Mouse (Mus musculus): Measurements from ENCODE around the gene Sh3pxd2a. TPM values are rescaled to one million over a fixed set of nuclear protein-coding genes. Genes with fewer than 3 reads are reported as not detected.
A peak's percentile ranks its signal among the peaks of the same experiment; 100 is the strongest.

Sh3pxd2a gene
- polyA plus RNA-seq, 1 experiment, result 47.6 TPM

- TF ChIP-seq POLR2A (IDR thresholded peaks at IDR 0.05; ENCODE audit: insufficient read depth, low read length) (no peak), EP300 (IDR thresholded peaks at IDR 0.05; ENCODE audit: insufficient read depth, low read depth, low read length) (no peak), CTCF (IDR thresholded peaks at IDR 0.05; ENCODE audit: low read depth, low read length) (no peak)
- H3K4me1 ChIP-seq (ENCODE audit: control insufficient read depth, insufficient read depth, low read length), result no peaks in the 10 kb centered on the region
- no peak overlapping the region for H3K9ac ChIP-seq (ENCODE audit: low read depth, poor library complexity, severe bottlenecking)
Measured at GRCm38 (mm10) chr19:47462725-47463124, 1.5 kb downstream of the Sh3pxd2a start.

GRCm38 (mm10) chr19:47461838-47462237 is 2.4 kb downstream of the Sh3pxd2a start:
- Histone ChIP-seq H3K4me3 (ENCODE audit: low read depth, low read length) (no peak overlapping the region), H3K4me1 (ENCODE audit: control insufficient read depth, insufficient read depth, low read length) (no peaks in the 10 kb centered on the region), H3K9ac (ENCODE audit: low read depth, poor library complexity, severe bottlenecking) (no peak overlapping the region), H3K9me3 (replicated peaks; ENCODE audit: control insufficient read depth, insufficient read depth, low read length, poor library complexity, severe bottlenecking) (no peaks in the 10 kb centered on the region), H3K27me3 (ENCODE audit: control insufficient read depth, insufficient read depth, low read length, poor library complexity, severe bottlenecking) (no peaks in the 10 kb centered on the region), H3K27ac (ENCODE audit: insufficient read depth, low read length) (no peak overlapping the region), H3K36me3 (ENCODE audit: control insufficient read depth, insufficient read depth, low read length, poor library complexity, severe bottlenecking) (no peaks in the 10 kb centered on the region)
- TF ChIP-seq CTCF (IDR thresholded peaks at IDR 0.05; ENCODE audit: low read depth, low read length) (peak; percentile 19), EP300 (IDR thresholded peaks at IDR 0.05; ENCODE audit: insufficient read depth, low read depth, low read length) (no peak)

More at GRCm38 (mm10) chr19:47462725-47463124, 1.5 kb downstream of the Sh3pxd2a start:
- Histone ChIP-seq H3K36me3 (ENCODE audit: control insufficient read depth, insufficient read depth, low read length, poor library complexity, severe bottlenecking) (no peaks in the 10 kb centered on the region), H3K9me3 (replicated peaks; ENCODE audit: control insufficient read depth, insufficient read depth, low read length, poor library complexity, severe bottlenecking) (no peaks in the 10 kb centered on the region), H3K4me3 (ENCODE audit: low read depth, low read length) (no peak overlapping the region), H3K27ac (ENCODE audit: insufficient read depth, low read length) (no peak overlapping the region), H3K27me3 (ENCODE audit: control insufficient read depth, insufficient read depth, low read length, poor library complexity, severe bottlenecking) (no peaks in the 10 kb centered on the region)

GRCm38 (mm10) chr19:47461386-47461785 is 2.8 kb downstream of the Sh3pxd2a start:
- no peak overlapping the region for H3K9ac ChIP-seq (ENCODE audit: low read depth, poor library complexity, severe bottlenecking)
- no peaks in the 10 kb centered on the region for H3K36me3 ChIP-seq (ENCODE audit: control insufficient read depth, insufficient read depth, low read length, poor library complexity, severe bottlenecking)
- H3K9me3 ChIP-seq (replicated peaks; ENCODE audit: control insufficient read depth, insufficient read depth, low read length, poor library complexity, severe bottlenecking), result no peaks in the 10 kb centered on the region
- H3K4me3 ChIP-seq (ENCODE audit: low read depth, low read length), result no peak overlapping the region
- no peak overlapping the region for H3K27ac ChIP-seq (ENCODE audit: insufficient read depth, low read length)
- TF ChIP-seq EP300 (IDR thresholded peaks at IDR 0.05; ENCODE audit: insufficient read depth, low read depth, low read length) (no peak), POLR2A (IDR thresholded peaks at IDR 0.05; ENCODE audit: insufficient read depth, low read length) (no peak), CTCF (IDR thresholded peaks at IDR 0.05; ENCODE audit: low read depth, low read length) (no peak)
- H3K4me1 ChIP-seq (ENCODE audit: control insufficient read depth, insufficient read depth, low read length), result no peaks in the 10 kb centered on the region
- H3K27me3 ChIP-seq (ENCODE audit: control insufficient read depth, insufficient read depth, low read length, poor library complexity, severe bottlenecking), result no peaks in the 10 kb centered on the region

GRCm38 (mm10) chr19:47460120-47460960 is 3.9 kb downstream of the Sh3pxd2a start:
- Histone ChIP-seq H3K9ac (ENCODE audit: low read depth, poor library complexity, severe bottlenecking) (no peak overlapping the region), H3K4me1 (ENCODE audit: control insufficient read depth, insufficient read depth, low read length) (no peaks in the 10 kb centered on the region), H3K36me3 (ENCODE audit: control insufficient read depth, insufficient read depth, low read length, poor library complexity, severe bottlenecking) (no peaks in the 10 kb centered on the region), H3K27me3 (ENCODE audit: control insufficient read depth, insufficient read depth, low read length, poor library complexity, severe bottlenecking) (no peaks in the 10 kb centered on the region), H3K9me3 (replicated peaks; ENCODE audit: control insufficient read depth, insufficient read depth, low read length, poor library complexity, severe bottlenecking) (no peaks in the 10 kb centered on the region), H3K27ac (ENCODE audit: insufficient read depth, low read length) (no peak overlapping the region), H3K4me3 (ENCODE audit: low read depth, low read length) (no peak overlapping the region)
- TF ChIP-seq CTCF (IDR thresholded peaks at IDR 0.05; ENCODE audit: low read depth, low read length) (no peak), POLR2A (IDR thresholded peaks at IDR 0.05; ENCODE audit: insufficient read depth, low read length) (no peak), EP300 (IDR thresholded peaks at IDR 0.05; ENCODE audit: insufficient read depth, low read depth, low read length) (no peak)

- no peak overlapping the region for H3K4me3 ChIP-seq (ENCODE audit: low read depth, low read length)
- H3K9ac ChIP-seq (ENCODE audit: low read depth, poor library complexity, severe bottlenecking), result no peak overlapping the region
- no peaks in the 10 kb centered on the region for H3K9me3 ChIP-seq (replicated peaks; ENCODE audit: control insufficient read depth, insufficient read depth, low read length, poor library complexity, severe bottlenecking)
- H3K27ac ChIP-seq (ENCODE audit: insufficient read depth, low read length), result no peak overlapping the region
- H3K36me3 ChIP-seq (ENCODE audit: control insufficient read depth, insufficient read depth, low read length, poor library complexity, severe bottlenecking), result no peaks in the 10 kb centered on the region
- peaks cover 2% of the 10 kb centered on the region for H3K4me1 ChIP-seq (ENCODE audit: control insufficient read depth, insufficient read depth, low read length)
- no peaks in the 10 kb centered on the region for H3K27me3 ChIP-seq (ENCODE audit: control insufficient read depth, insufficient read depth, low read length, poor library complexity, severe bottlenecking)
- no peak for TF ChIP-seq CTCF (IDR thresholded peaks at IDR 0.05; ENCODE audit: low read depth, low read length)
- TF ChIP-seq POLR2A (IDR thresholded peaks at IDR 0.05; ENCODE audit: insufficient read depth, low read length), result no peak
- no peak for TF ChIP-seq EP300 (IDR thresholded peaks at IDR 0.05; ENCODE audit: insufficient read depth, low read depth, low read length)
Measured at GRCm38 (mm10) chr19:47459214-47459613, 5.0 kb downstream of the Sh3pxd2a start.

- Histone ChIP-seq H3K9ac (ENCODE audit: low read depth, poor library complexity, severe bottlenecking) (no peak overlapping the region), H3K9me3 (replicated peaks; ENCODE audit: control insufficient read depth, insufficient read depth, low read length, poor library complexity, severe bottlenecking) (no peaks in the 10 kb centered on the region), H3K4me3 (ENCODE audit: low read depth, low read length) (no peak overlapping the region), H3K4me1 (ENCODE audit: control insufficient read depth, insufficient read depth, low read length) (peaks cover 2% of the 10 kb centered on the region), H3K27ac (ENCODE audit: insufficient read depth, low read length) (no peak overlapping the region), H3K36me3 (ENCODE audit: control insufficient read depth, insufficient read depth, low read length, poor library complexity, severe bottlenecking) (no peaks in the 10 kb centered on the region), H3K27me3 (ENCODE audit: control insufficient read depth, insufficient read depth, low read length, poor library complexity, severe bottlenecking) (no peaks in the 10 kb centered on the region)
- TF ChIP-seq POLR2A (IDR thresholded peaks at IDR 0.05; ENCODE audit: insufficient read depth, low read length) (no peak), EP300 (IDR thresholded peaks at IDR 0.05; ENCODE audit: insufficient read depth, low read depth, low read length) (no peak), CTCF (IDR thresholded peaks at IDR 0.05; ENCODE audit: low read depth, low read length) (no peak)
Measured at GRCm38 (mm10) chr19:47458504-47459161, 5.6 kb downstream of the Sh3pxd2a start.
